Mouse (Mus musculus): ENCODE measurements around the gene Rnf212b. TPM values are rescaled to one million over a fixed set of nuclear protein-coding genes. Genes with fewer than 3 reads are reported as not detected.

The Rnf212b gene
- polyA plus RNA-seq (2017; shearing (Covaris generic)): not detected

GRCm38 (mm10) chr14:54813991-54814390, at the start of gene Rnf212b:
TSS of gene Rnf212b (plus strand) at chr14:54814141.

DNA sequence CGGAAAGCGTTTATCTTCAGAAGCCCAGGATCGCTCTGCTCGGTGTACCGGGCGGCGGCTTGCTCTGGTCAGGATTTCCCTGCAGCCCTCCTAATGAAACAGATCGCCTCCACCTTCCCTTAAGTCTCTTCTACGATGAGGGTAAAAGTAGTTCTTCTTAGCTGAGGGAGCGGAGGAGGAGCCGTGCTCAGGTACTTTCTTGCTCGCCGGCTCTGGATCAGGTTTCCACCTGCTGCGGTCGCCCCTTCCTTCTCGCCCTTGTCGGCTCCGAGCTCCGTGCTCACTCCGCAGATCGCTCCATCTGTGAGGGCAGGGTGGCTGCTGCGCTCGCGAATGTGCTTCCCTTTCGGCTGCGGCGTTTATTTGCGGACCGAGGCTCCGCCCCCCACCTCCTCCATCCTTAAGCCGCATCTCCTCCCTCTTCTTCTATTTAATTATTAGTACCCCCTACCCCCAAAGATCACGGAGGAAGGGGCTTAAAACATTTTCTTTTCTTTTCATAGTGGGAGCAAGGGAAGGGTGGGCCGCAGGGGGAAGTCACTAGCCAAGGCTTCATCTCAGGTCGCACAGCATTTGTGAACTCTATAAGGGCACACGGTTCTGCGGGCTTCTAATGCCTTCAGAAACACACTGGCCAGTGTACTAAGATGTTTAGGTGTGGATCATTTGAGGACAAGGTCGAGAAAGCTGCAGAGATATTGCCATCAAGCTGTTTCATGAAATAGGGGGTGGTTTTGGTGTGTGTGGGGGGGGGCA, 32.2 kb upstream of the Rnf212b start, which contains the start of gene Slc7a8:
Slc7a8 (minus strand) TSS at position 337 of the 756 bp plus-strand sequence.

DNA sequence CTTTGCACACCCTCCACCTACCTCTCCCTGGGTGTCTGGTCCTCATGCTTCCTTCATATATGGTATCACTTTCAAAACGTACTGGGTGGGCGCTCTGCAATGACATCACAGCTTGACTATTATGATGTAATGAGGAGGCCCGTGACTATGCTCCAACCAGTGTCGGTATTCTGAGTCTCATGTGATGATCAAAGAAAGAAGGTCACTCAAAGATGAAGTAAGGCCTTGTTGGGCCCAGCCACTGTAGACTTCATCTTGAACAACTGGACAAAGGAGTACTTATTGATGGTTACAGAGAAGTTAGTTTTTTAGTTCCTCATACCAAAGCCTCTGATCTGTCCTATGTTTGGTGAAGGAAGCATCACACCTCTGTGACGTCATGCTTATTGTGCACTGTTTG, 56.9 kb downstream of the Rnf212b start, which contains the start of gene Homez:
Homez (minus strand) TSS at position 101 of the 400 bp plus-strand sequence.

DNA sequence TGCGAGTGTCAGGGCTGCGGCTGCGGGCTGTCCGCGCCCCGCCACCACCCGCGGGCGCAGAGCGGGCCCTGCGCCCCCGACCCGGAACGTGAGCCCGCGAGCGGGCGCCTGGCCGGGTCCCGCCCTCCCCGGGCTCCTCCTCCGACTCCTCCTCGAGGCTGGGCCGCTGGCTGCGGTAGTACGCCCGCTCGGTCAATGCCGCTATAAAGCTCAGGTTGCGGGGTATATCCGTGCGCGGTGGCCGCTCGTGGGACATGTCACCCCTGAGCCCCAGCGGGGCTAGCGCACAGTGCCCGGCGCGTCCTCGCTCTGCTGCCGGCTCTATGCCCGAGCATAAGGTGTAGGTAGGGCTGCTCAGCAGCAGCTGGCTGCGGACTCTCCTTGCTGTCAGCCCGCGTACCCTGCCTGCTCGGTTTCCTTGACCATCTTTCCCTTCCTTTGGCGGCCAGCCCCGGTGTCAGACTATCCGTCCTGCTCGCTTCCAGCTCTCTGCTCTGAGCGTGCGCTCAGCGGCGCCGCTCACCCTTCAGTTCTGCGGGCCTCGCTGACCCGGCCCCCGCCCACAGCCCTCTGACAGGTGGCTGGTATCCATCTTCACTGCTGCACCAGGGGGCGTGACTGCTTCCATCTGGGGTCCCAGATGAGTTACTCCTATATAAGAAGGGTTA, 63.2 kb downstream of the Rnf212b start, which contains the start of gene Ppp1r3e:
Ppp1r3e (minus strand) TSS at position 503 of the 668 bp plus-strand sequence.

DNA sequence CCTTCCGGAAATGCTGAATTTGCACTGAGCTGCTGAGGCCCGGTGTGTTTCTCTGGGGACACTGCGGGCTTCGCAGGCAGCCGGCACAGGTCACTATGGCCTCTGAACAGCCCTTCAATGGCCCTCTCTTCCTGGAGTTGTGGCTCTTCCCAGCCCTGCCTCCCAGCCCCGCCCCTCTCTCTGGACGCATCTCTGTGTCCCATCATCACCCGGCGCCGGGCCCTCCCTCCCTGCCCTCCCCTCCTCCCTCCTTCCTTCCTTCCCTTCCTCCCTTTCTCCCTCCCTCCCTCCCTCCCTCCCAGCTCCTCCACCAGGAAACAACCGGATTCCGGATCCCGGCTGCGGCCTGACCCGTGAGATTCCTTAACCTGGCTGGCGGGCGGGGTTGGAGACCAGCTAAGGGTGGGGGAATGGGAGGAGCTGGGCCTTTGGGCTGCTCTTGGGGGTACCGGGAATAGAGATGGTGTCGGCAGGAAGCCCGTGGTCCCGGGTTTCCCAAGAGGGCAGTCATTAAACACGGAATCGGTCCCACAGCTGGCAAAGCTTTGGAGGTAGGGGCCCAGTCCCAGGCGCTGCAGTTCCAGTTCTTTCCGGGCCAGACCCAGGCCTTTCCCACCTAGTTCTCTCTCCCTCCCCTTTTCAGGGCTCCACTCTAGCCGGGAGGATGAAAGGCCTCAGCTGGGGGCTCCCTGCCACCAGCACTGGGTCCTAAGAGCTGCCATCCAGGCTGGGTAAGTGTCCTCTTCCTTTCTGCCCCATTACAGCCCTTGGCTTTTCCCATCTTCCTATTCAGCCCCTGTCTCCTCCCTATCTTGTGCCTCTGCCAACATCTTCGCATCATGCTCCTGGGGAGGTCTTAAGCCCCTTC, 69.4 kb downstream of the Rnf212b start, which contains the start of the genes Bcl2l2 and Gm20521:
Bcl2l2 (plus strand) TSS at position 224 of the 868 bp plus-strand sequence.
Gm20521 (plus strand) TSS at position 288 of the 868 bp plus-strand sequence.

DNA sequence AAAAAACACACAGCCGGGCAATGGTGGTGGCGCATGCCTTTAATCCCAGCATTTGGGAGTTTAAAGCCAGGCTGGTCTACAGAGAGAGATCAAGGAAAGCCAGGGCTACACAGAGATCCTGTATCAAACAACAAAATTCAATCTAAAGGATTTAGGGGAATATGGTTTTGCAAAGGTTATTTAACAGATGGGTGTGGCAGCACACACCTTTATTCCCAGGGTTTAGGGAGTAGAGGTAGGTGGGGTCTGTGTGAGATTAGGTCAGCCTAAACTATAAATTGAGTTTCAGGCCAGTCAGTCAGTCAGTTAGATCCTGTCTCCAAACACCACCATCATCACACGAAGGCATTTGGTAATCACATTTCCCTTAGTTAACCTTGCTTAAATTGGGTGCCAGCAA, 78.3 kb downstream of the Rnf212b start, which contains the start of gene Pabpn1:
Pabpn1 (plus strand) TSS at position 301 of the 400 bp plus-strand sequence.

Other genes starting within 250 kb of the Rnf212b start
- gene Ajuba, start 236.6 kb upstream of the Rnf212b start, polyA plus RNA-seq (2017; shearing (Covaris generic)): under 1 TPM; 0.81 to 0.84 TPM
- 1 to 10 TPM; 1.8 to 1.9 TPM for gene 4931414P19Rik, start 208.1 kb upstream of the Rnf212b start, polyA plus RNA-seq (2017; shearing (Covaris generic))
- 100 to 1,000 TPM; 173 to 203 TPM for gene Psmb5, start 196.1 kb upstream of the Rnf212b start, polyA plus RNA-seq (2017; shearing (Covaris generic))
- under 1 TPM; 0.08 to 0.17 TPM for gene Psmb11, start 192.7 kb upstream of the Rnf212b start, polyA plus RNA-seq (2017; shearing (Covaris generic))
- not detected for gene Gm17606, start 173.2 kb upstream of the Rnf212b start, polyA plus RNA-seq (2017; shearing (Covaris generic))
- gene Cdh24, start 172.8 kb upstream of the Rnf212b start, polyA plus RNA-seq (2017; shearing (Covaris generic)): 1 to 10 TPM; 1.8 to 1.9 TPM
- 10 to 100 TPM; 78.9 to 85.7 TPM for gene 1700123O20Rik, start 127.9 kb upstream of the Rnf212b start, polyA plus RNA-seq (2017; shearing (Covaris generic))
- gene Acin1, start 127.2 kb upstream of the Rnf212b start, polyA plus RNA-seq (2017; shearing (Covaris generic)): 10 to 100 TPM; 70.4 to 93.8 TPM
- 1 to 10 TPM in 1 of 2 experiments, under 1 TPM in 1; 0.06 to 2.6 TPM for gene Gm29776, start 115.3 kb upstream of the Rnf212b start, polyA plus RNA-seq (2017; shearing (Covaris generic))
- gene Cebpe, start 102.0 kb upstream of the Rnf212b start, polyA plus RNA-seq (2017; shearing (Covaris generic)): not detected
- under 1 TPM; 0.14 to 0.76 TPM for gene Slc7a8, start 32.2 kb upstream of the Rnf212b start, polyA plus RNA-seq (2017; shearing (Covaris generic))
- gene Homez, start 56.8 kb downstream of the Rnf212b start, polyA plus RNA-seq (2017; shearing (Covaris generic)): 10 to 100 TPM; 13.5 to 15.9 TPM
- gene Ppp1r3e, start 63.4 kb downstream of the Rnf212b start, polyA plus RNA-seq (2017; shearing (Covaris generic)): 1 to 10 TPM; 2.2 to 4.4 TPM
- gene Bcl2l2, start 69.2 kb downstream of the Rnf212b start, polyA plus RNA-seq (2017; shearing (Covaris generic)): 1 to 10 TPM in 1 of 2 experiments, under 1 TPM in 1; 0.54 to 1.4 TPM
- not detected for gene Gm20521, start 69.3 kb downstream of the Rnf212b start, polyA plus RNA-seq (2017; shearing (Covaris generic))
- 100 to 1,000 TPM; 192 TPM for gene Pabpn1, start 78.4 kb downstream of the Rnf212b start, polyA plus RNA-seq (2017; shearing (Covaris generic))
- 1 to 10 TPM; 1.8 to 8.8 TPM for gene Slc22a17, start 99.0 kb downstream of the Rnf212b start, polyA plus RNA-seq (2017; shearing (Covaris generic))
- under 1 TPM; 0.35 to 0.92 TPM for gene Efs, start 112.0 kb downstream of the Rnf212b start, polyA plus RNA-seq (2017; shearing (Covaris generic))
- gene Il25, start 118.6 kb downstream of the Rnf212b start, polyA plus RNA-seq (2017; shearing (Covaris generic)): under 1 TPM; 0.19 to 0.71 TPM
- 10 to 100 TPM in 1 of 2 experiments, under 1 TPM in 1; 0.39 to 10.2 TPM for gene Cmtm5, start 122.1 kb downstream of the Rnf212b start, polyA plus RNA-seq (2017; shearing (Covaris generic))
- 1 to 10 TPM in 1 of 2 experiments, under 1 TPM in 1; 0.05 to 1.4 TPM for gene Myh6, start 152.8 kb downstream of the Rnf212b start, polyA plus RNA-seq (2017; shearing (Covaris generic))
- not detected for gene Gm17428, start 162.8 kb downstream of the Rnf212b start, polyA plus RNA-seq (2017; shearing (Covaris generic))
- gene Myh7, start 180.5 kb downstream of the Rnf212b start, polyA plus RNA-seq (2017; shearing (Covaris generic)): 1 to 10 TPM in 1 of 2 experiments, under 1 TPM in 1; 0.39 to 1.8 TPM
- 100 to 1,000 TPM; 124 to 159 TPM for gene Ngdn, start 201.3 kb downstream of the Rnf212b start, polyA plus RNA-seq (2017; shearing (Covaris generic))

Measured in inflammation-experienced regulatory T-cells (primary cell).